Mouse (Mus musculus) forebrain, embryonic 11.5 days (tissue): ENCODE measurements around the gene 3110040N11Rik. TPM values are rescaled to one million over a fixed set of nuclear protein-coding genes. Genes with fewer than 3 reads are reported as not detected.
A peak's percentile ranks its signal among the peaks of the same experiment; 100 is the strongest.

Experiments used
- ATAC-seq: fragments of 200-750 bp; cut with Nextera tagmentation; replicated peaks from 2 replicates; pipeline ENCODE4 v1.8.0; 2017; ENCODE audit warnings: moderate TSS enrichment; ENCODE audit not compliant: low FRiP score
- DNase-seq: peaks from one replicate; pipeline ENCODE4 v3.0.0-alpha.2; 2017; ENCODE audit warnings: low spot score
- H3K27ac ChIP-seq: fragments of 300-500 bp; sonication (generic); 2 replicates; pipeline ENCODE4 v1.5.1; 2014; ENCODE audit warnings: low read depth, low read length
- H3K27me3 ChIP-seq: fragments of 300-500 bp; sonication (generic); 2 replicates; pipeline ENCODE4 v1.6.1; 2014; ENCODE audit warnings: mild to moderate bottlenecking, low read length, mixed read lengths; ENCODE audit not compliant: control insufficient read depth, insufficient read depth
- H3K36me3 ChIP-seq: fragments of 300-500 bp; sonication (generic); 2 replicates; pipeline ENCODE4 v1.6.1; 2014; ENCODE audit warnings: mild to moderate bottlenecking, low read length, moderate library complexity, mixed read lengths; ENCODE audit not compliant: control insufficient read depth, insufficient read depth
- H3K4me1 ChIP-seq: fragments of 300-500 bp; sonication (generic); replicated peaks from 2 replicates; pipeline ENCODE4 v1.6.1; 2014; ENCODE audit warnings: low read length, mixed read lengths; ENCODE audit not compliant: control insufficient read depth, insufficient read depth
- H3K4me2 ChIP-seq: fragments of 300-500 bp; sonication (generic); 2 replicates; pipeline ENCODE4 v1.6.1; 2014; ENCODE audit warnings: low read depth, mild to moderate bottlenecking, low read length, moderate library complexity, mixed read lengths; ENCODE audit not compliant: severe bottlenecking
- H3K4me3 ChIP-seq: fragments of 300-500 bp; sonication (generic); 2 replicates; pipeline ENCODE4 v1.5.1; 2014; ENCODE audit warnings: low read depth, low read length
- H3K9ac ChIP-seq: fragments of 300-500 bp; sonication (generic); 2 replicates; pipeline ENCODE4 v1.6.1; 2014; ENCODE audit warnings: low read length
- H3K9me3 ChIP-seq: fragments of 300-500 bp; sonication (generic); 2 replicates; pipeline ENCODE4 v1.6.1; 2016; ENCODE audit warnings: low read length, mixed read lengths; ENCODE audit not compliant: control insufficient read depth
- WGBS: fragments of 180-500 bp; shearing (Covaris S2); extraction: QIAGEN DNeasy Blood & Tissue Kit; methylation state at CpG from one replicate; pipeline ENCODE4 v1.1.7; 2014; 5-methylcytosine and 5-hydroxymethylcytosine counted together
- polyA plus RNA-seq: library from polyadenylated mRNA; unstranded; fragments of >200 nt; fragmentation: Nextera tagmentation; extraction: Ambion mirVana; gene quantifications from 2 replicates; pipeline ENCODE4 v1.2.1, GENCODE M21; 2014

3110040N11Rik gene
- polyA plus RNA-seq, 1 experiment from 2014 or later = 41.2 TPM

DNA sequence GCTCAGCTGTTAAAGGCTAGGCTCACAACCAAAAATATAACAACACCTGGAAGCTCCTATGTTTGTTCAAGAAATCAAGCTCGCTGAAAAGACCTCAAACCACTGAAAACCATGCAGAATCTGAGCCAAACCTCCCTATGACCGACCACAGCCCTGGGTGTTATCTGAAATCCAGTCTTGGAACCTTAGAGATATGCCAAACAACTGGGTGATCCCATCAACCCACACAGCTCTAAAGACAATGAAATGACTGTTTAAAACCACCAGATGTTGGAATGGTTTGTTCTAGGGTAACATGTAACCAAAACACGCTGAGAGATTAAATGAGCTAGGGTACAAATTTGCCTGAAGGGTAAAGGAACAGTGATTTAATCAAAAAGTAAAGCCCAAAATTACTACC is 35.6 kb upstream of the 3110040N11Rik start:
- Histone ChIP-seq H3K27ac (no peak overlapping the region), H3K27me3 (no peaks in the 10 kb centered on the region), H3K9me3 (no peaks in the 10 kb centered on the region), H3K4me2 (no peak overlapping the region), H3K9ac (no peak overlapping the region), H3K4me3 (no peak overlapping the region), H3K4me1 (peaks cover 3% of the 10 kb centered on the region; the same call in 1 of the 2 replicates), H3K36me3 (no peaks in the 10 kb centered on the region)
- no peak for ATAC-seq
- WGBS = 81% methylated on average over 3 of the region's 3 CpGs
- no peak for DNase-seq

DNA sequence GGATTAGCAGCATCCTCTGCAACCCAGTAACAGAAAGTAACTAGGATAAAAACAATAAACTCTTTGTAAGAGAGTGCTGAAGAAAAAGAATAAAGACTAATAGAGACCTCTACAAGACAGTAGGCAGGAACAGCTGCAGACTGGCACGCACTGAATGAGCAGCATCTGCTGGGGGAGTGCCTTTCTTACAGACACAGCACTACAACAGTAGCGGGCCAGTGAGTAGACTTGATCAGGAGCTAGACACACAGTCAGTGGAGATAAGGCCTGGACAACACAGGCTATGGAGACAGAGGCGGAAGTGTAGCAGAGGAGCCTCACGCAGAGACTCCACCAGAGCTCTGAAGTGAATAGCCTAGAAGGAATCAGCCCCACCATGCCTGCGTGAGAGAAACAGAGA is 16.8 kb upstream of the 3110040N11Rik start:
- no peaks in the 10 kb centered on the region for H3K27me3 ChIP-seq
- no peak for ATAC-seq
- H3K9ac ChIP-seq = no peak overlapping the region
- no peak for DNase-seq
- H3K27ac ChIP-seq = no peak overlapping the region; the same call in 1 of the 2 replicates
- H3K9me3 ChIP-seq = no peaks in the 10 kb centered on the region
- H3K4me3 ChIP-seq = no peak overlapping the region
- no peaks in the 10 kb centered on the region for H3K4me1 ChIP-seq
- 81% methylated on average over 5 of the region's 5 CpGs for WGBS
- H3K4me2 ChIP-seq = no peak overlapping the region
- no peaks in the 10 kb centered on the region for H3K36me3 ChIP-seq

GRCm38 (mm10) chr7:81788536-81788935 is 742 bp downstream of the 3110040N11Rik start:
- ATAC-seq (no peak), DNase-seq (no peak)
- peak overlapping the region; percentile 84 for H3K27ac ChIP-seq
- WGBS = 4% methylated on average over 5 of the region's 5 CpGs
- peak overlapping the region; percentile 48 for H3K4me3 ChIP-seq
- H3K4me1 ChIP-seq = peaks cover 5% of the 10 kb centered on the region; the same call in 1 of the 2 replicates
- no peaks in the 10 kb centered on the region for H3K36me3 ChIP-seq
- peak overlapping the region; percentile 75 for H3K9ac ChIP-seq
- H3K4me2 ChIP-seq = peak overlapping the region; percentile 63
- H3K9me3 ChIP-seq = no peaks in the 10 kb centered on the region
- no peaks in the 10 kb centered on the region for H3K27me3 ChIP-seq

DNA sequence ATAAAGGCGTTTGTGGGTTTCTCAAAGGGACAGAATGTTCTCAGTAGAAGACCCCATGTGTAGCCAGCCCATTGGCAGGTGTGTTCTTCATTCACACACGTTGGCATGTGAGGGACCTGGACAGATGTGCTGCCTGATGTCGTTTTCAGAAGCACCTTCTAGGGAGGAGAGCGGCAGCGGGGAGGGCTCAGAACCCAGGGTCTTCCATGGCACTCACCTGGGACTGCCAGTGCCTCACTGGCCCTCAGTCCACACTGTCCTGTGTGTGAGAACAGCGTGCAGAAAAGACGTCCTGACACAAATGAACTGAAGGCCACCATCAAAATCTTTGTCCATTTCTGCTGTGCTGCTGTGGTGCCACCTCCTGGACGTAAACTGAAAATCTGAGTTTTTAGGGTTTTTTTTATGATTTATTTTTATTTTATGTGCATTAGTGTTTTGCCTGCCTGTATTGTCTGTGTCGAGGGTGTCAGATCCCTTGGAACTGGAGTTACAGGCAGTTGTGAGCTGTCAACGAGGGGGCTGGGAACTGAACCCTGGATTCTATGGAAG is 11.5 kb downstream of the 3110040N11Rik start:
- no peak overlapping the region for H3K4me3 ChIP-seq
- DNase-seq (no peak), ATAC-seq (no peak)
- no peak overlapping the region for H3K27ac ChIP-seq
- no peaks in the 10 kb centered on the region for H3K27me3 ChIP-seq
- 83% methylated on average over 10 of the region's 10 CpGs for WGBS
- H3K9me3 ChIP-seq = no peaks in the 10 kb centered on the region
- peaks cover 10% of the 10 kb centered on the region for H3K36me3 ChIP-seq
- H3K4me1 ChIP-seq = no peaks in the 10 kb centered on the region
- no peak overlapping the region for H3K4me2 ChIP-seq
- no peak overlapping the region for H3K9ac ChIP-seq

DNA sequence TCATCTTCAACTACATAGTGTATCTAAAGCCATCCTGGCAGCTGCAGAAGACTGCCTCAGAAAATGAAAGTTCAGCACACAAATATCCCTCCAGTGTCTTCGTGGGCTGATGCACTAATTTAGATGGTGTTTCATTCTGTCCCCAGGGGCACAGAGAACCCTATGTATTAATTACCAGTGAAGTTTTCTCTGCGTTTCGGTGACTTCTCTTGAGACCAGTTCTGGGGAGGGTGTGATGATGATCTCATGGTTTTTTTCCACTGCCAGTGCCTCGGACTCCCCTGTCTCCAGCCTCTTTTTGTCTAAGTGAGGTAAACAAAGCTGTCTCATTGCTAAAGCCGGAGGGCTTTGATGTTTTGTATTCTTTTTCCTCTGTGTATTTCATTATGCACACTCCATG is 14.0 kb downstream of the 3110040N11Rik start:
- H3K4me1 ChIP-seq = no peaks in the 10 kb centered on the region
- H3K9me3 ChIP-seq = no peaks in the 10 kb centered on the region
- H3K36me3 ChIP-seq = peaks cover under 1% of the 10 kb centered on the region; the same call in 1 of the 2 replicates
- WGBS = 66% methylated on average over 5 of the region's 5 CpGs
- no peak for DNase-seq
- no peak overlapping the region for H3K4me3 ChIP-seq
- H3K4me2 ChIP-seq = no peak overlapping the region
- no peak overlapping the region for H3K27ac ChIP-seq
- no peaks in the 10 kb centered on the region for H3K27me3 ChIP-seq
- no peak for ATAC-seq
- H3K9ac ChIP-seq = no peak overlapping the region

GRCm38 (mm10) chr7:81772786-81773539 is 16.3 kb downstream of the 3110040N11Rik start:
- Histone ChIP-seq H3K27me3 (no peaks in the 10 kb centered on the region), H3K9ac (no peak overlapping the region), H3K36me3 (no peaks in the 10 kb centered on the region), H3K9me3 (no peaks in the 10 kb centered on the region), H3K4me1 (no peaks in the 10 kb centered on the region), H3K4me3 (no peak overlapping the region), H3K27ac (no peak overlapping the region), H3K4me2 (no peak overlapping the region)
- 88% methylated on average over 10 of the region's 10 CpGs for WGBS
- DNase-seq = no peak
- ATAC-seq = no peak

DNA sequence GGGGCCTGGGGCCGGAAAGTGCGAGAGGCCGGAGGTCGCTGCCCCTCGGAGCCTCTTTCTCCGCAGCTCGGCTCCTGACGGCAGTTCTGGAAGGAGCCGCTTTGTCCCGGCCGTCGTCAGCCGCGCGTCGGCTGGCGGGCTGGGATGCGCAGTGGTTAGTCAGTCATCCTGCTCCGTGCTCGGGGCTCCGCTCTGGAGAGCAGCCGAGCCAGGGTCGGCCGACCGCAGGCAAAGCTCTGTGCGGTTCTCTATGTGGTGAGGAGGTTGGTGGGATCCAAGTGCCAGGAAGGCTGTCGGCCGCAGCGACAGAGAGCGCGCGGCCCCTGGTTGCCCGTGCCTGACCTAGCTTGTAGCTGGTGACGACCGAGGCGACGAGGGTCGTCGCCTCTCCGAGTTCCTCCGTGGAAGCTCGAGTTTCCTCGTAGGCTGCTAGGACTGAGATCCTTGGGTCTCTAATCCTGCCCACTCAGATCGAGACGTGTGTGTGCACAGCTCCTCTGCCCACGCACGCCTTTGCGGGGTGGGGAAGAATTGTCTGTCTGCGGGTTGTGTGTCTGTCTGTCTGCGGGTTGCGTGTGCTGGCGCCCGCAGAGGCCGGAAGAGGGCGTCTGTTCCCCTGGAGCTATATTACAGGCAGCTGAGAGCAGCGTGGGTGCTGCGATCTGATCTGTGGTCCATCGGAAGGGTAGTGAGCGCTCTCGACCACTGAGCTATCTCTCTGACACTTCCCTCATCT is 26.0 kb downstream of the 3110040N11Rik start:
- ATAC-seq (peak; percentile 71), DNase-seq (peak; percentile 68)
- whole genome bisulfite sequencing = 2% methylated on average over 60 of the region's 60 CpGs
- Histone ChIP-seq H3K9ac (peak overlapping the region; percentile 93), H3K27ac (peak overlapping the region; percentile 59; the same call in 1 of the 2 replicates), H3K4me2 (peak overlapping the region; percentile 90), H3K9me3 (no peaks in the 10 kb centered on the region), H3K36me3 (no peaks in the 10 kb centered on the region), H3K4me3 (peak overlapping the region; percentile 95), H3K27me3 (no peaks in the 10 kb centered on the region), H3K4me1 (peaks cover 2% of the 10 kb centered on the region; the same call in 1 of the 2 replicates)

DNA sequence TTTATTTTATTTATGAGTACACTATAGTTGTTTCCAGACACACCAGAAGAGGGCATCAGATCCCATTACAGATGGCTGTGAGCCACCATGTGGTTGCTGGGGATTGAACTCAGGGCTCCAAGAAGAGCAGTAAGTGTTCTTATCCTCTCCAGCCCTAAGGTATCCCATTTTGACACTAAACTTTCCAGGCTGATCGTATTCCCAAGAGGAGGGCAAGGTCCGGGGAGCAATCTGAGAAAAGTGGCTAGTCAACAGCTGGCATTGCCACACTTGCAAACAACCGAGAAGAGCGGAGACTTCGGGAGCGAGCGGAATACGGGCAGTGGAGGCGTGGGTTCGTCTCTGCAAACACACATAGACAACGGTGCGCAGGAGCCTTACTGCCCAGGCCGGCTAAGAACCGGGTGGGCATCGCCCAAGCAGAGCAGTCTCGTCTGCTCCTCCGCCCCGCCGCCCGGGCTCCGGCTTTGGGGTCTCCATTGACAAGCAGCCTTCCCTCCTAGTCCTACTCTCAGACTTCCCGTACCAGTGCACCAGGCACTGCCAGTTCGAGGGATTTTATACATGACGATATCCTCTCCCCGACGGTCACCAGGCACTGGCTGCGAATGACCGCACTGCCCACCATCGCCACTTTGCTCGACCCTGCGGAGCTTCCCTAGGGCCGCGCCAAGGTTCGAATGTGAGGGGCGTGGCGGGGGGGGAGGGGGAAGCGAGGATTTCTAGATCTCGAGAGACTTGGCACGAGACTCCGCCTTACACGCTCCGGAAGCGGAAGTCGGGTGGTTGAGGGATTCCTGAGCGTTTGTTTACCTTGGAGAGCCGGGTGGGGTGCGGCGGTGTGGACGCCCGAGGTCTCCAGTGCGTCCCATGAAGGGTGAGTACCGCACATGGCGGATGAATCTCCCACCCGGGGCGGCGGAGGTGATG is 26.8 kb downstream of the 3110040N11Rik start, which contains the start of gene Ramac:
TSS of gene Ramac (plus strand) at position 746 of the 930 bp plus-strand sequence.
- 0% methylated on average over 56 of the region's 56 CpGs for WGBS
- peak; percentile 96 for ATAC-seq

More for the DNA sequence above, 26.8 kb downstream of the 3110040N11Rik start, which contains the start of gene Ramac:
- H3K9me3 ChIP-seq = no peaks in the 10 kb centered on the region
- H3K27me3 ChIP-seq = no peaks in the 10 kb centered on the region
- H3K9ac ChIP-seq = peak within 1 kb of the TSS; percentile 93
- H3K4me1 ChIP-seq = peaks cover 2% of the 10 kb centered on the region; the same call in 1 of the 2 replicates
- DNase-seq = peak; percentile 97
- peak within 1 kb of the TSS; percentile 95 for H3K4me3 ChIP-seq
- H3K4me2 ChIP-seq = peak within 1 kb of the TSS; percentile 90
- no peaks in the 10 kb centered on the region for H3K36me3 ChIP-seq
- peak within 1 kb of the TSS; percentile 59 for H3K27ac ChIP-seq
